Mouse (Mus musculus): ENCODE measurements around the gene Mrpl33. TPM values are rescaled to one million over a fixed set of nuclear protein-coding genes. Genes with fewer than 3 reads are reported as not detected.

Gene Mrpl33
- polyA plus RNA-seq, 1 experiment from 2014 or later = 179 TPM

DNA sequence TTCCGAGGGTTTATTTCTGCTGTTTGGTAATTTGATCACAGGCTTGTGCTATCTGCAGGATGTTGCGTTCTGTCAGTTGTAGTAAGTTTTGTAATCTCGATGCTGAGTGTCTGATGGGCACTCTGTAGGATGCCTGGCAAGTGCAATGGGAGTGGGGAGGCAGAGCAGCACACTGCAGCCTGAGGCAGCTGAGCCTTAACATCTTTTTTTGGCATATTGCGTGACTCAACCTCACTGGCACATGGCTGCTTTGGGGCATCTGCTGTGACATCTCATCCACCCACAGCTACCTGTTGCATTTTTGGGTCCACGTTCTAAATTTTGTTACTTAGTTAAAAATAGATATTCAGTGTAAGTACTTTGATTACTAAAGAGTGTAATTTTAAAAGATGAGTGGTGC, 108.2 kb downstream of the Mrpl33 start:
- Histone ChIP-seq H3K27me3 (ENCODE audit: control insufficient read depth, insufficient read depth, low read length) (no peaks in the 10 kb centered on the region), H3K9me3 (ENCODE audit: control insufficient read depth, low read length) (no peaks in the 10 kb centered on the region), H3K27ac (replicated peaks; ENCODE audit: low read depth, low read length) (no peak overlapping the region), H3K4me1 (ENCODE audit: control insufficient read depth, insufficient read depth, low read length) (no peaks in the 10 kb centered on the region), H3K36me3 (ENCODE audit: control insufficient read depth, insufficient read depth, low read length) (0 out of 2 replicates have a peak, but pooled peaks cover 3% of the 10 kb centered on the region), H3K4me2 (ENCODE audit: low read length) (no peak overlapping the region), H3K9ac (replicated peaks; ENCODE audit: low read length) (no peak overlapping the region), H3K4me3 (replicated peaks; ENCODE audit: low read depth, low read length) (no peak overlapping the region)
- ATAC-seq (ENCODE audit: low FRiP score, low TSS enrichment) (no peak), DNase-seq (no peak)
- WGBS = 95% methylated on average over 5 of the region's 5 CpGs

- Histone ChIP-seq H3K9me3 (ENCODE audit: control insufficient read depth, low read length) (no peaks in the 10 kb centered on the region), H3K36me3 (ENCODE audit: control insufficient read depth, insufficient read depth, low read length) (0 out of 2 replicates have a peak, but pooled peaks cover 3% of the 10 kb centered on the region), H3K4me2 (ENCODE audit: low read length) (no peak overlapping the region), H3K27me3 (ENCODE audit: control insufficient read depth, insufficient read depth, low read length) (no peaks in the 10 kb centered on the region), H3K9ac (replicated peaks; ENCODE audit: low read length) (no peak overlapping the region), H3K4me3 (replicated peaks; ENCODE audit: low read depth, low read length) (no peak overlapping the region), H3K4me1 (ENCODE audit: control insufficient read depth, insufficient read depth, low read length) (no peaks in the 10 kb centered on the region), H3K27ac (replicated peaks; ENCODE audit: low read depth, low read length) (no peak overlapping the region)
- no peak for DNase-seq
- no peak for ATAC-seq (ENCODE audit: low FRiP score, low TSS enrichment)
- WGBS = 83% methylated on average over 4 of the region's 4 CpGs
These were observed 110.1 kb downstream of the Mrpl33 start for GRCm38 (mm10) chr5:31706826-31707225.

GRCm38 (mm10) chr5:31709389-31709788, 112.7 kb downstream of the Mrpl33 start:
- Histone ChIP-seq H3K4me2 (ENCODE audit: low read length) (no peak overlapping the region), H3K4me3 (replicated peaks; ENCODE audit: low read depth, low read length) (no peak overlapping the region), H3K9ac (replicated peaks; ENCODE audit: low read length) (no peak overlapping the region), H3K36me3 (ENCODE audit: control insufficient read depth, insufficient read depth, low read length) (no peaks in the 10 kb centered on the region), H3K9me3 (ENCODE audit: control insufficient read depth, low read length) (no peaks in the 10 kb centered on the region), H3K4me1 (ENCODE audit: control insufficient read depth, insufficient read depth, low read length) (no peaks in the 10 kb centered on the region), H3K27me3 (ENCODE audit: control insufficient read depth, insufficient read depth, low read length) (no peaks in the 10 kb centered on the region), H3K27ac (replicated peaks; ENCODE audit: low read depth, low read length) (no peak overlapping the region)
- ATAC-seq (ENCODE audit: low FRiP score, low TSS enrichment) = no peak
- 87% methylated on average over 1 of the region's 1 CpGs for WGBS
- DNase-seq = no peak

GRCm38 (mm10) chr5:31713280-31713711, 116.6 kb downstream of the Mrpl33 start:
- no peak for DNase-seq
- ATAC-seq (ENCODE audit: low FRiP score, low TSS enrichment) = no peak
- Histone ChIP-seq H3K4me3 (replicated peaks; ENCODE audit: low read depth, low read length) (no peak overlapping the region), H3K9ac (replicated peaks; ENCODE audit: low read length) (no peak overlapping the region), H3K27me3 (ENCODE audit: control insufficient read depth, insufficient read depth, low read length) (no peaks in the 10 kb centered on the region), H3K27ac (replicated peaks; ENCODE audit: low read depth, low read length) (no peak overlapping the region), H3K36me3 (ENCODE audit: control insufficient read depth, insufficient read depth, low read length) (no peaks in the 10 kb centered on the region), H3K9me3 (ENCODE audit: control insufficient read depth, low read length) (no peaks in the 10 kb centered on the region), H3K4me1 (ENCODE audit: control insufficient read depth, insufficient read depth, low read length) (no peaks in the 10 kb centered on the region), H3K4me2 (ENCODE audit: low read length) (no peak overlapping the region)
- WGBS = 90% methylated on average over 2 of the region's 2 CpGs

DNA sequence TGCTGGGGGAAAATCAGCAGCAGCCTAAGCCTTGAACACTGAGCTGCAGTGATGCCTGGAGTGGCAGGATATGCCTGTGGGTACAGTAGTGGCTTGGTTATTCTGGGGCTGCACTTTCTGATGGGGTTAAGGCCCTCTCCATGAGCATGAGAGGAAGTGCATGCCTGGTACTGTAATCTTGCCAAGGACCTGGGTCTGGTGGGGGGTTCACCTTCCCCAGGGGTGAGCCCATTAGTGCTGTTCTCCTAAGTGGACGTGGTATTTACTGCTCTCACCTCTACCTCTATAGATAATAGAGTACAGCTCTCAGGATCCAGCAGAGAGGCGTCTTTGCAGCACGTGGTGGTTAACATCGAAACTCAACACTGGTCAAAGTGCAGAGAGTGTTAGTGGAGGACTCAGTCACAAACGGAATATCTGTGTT, 117.1 kb downstream of the Mrpl33 start:
- WGBS = 78% methylated on average over 5 of the region's 5 CpGs
- Histone ChIP-seq H3K36me3 (ENCODE audit: control insufficient read depth, insufficient read depth, low read length) (no peaks in the 10 kb centered on the region), H3K4me2 (ENCODE audit: low read length) (no peak overlapping the region), H3K9me3 (ENCODE audit: control insufficient read depth, low read length) (no peaks in the 10 kb centered on the region), H3K27ac (replicated peaks; ENCODE audit: low read depth, low read length) (no peak overlapping the region), H3K4me3 (replicated peaks; ENCODE audit: low read depth, low read length) (no peak overlapping the region), H3K27me3 (ENCODE audit: control insufficient read depth, insufficient read depth, low read length) (no peaks in the 10 kb centered on the region), H3K9ac (replicated peaks; ENCODE audit: low read length) (no peak overlapping the region), H3K4me1 (ENCODE audit: control insufficient read depth, insufficient read depth, low read length) (no peaks in the 10 kb centered on the region)
- ATAC-seq (ENCODE audit: low FRiP score, low TSS enrichment) (no peak), DNase-seq (no peak)

Small RNA genes lying within 50 kb of the gene (microRNA-seq; reads per million reads assigned to microRNA genes)
- gene Mir3473e = not detected

Other genes with a start within 250 kb of the Mrpl33 start
- 87.8 and 113 TPM in 2 replicates for gene Zfp512, start 144.5 kb upstream of the Mrpl33 start, polyA plus RNA-seq (2014; fragmentation: Nextera tagmentation; extraction: Ambion mirVana)
- 0.13 TPM in 1 of 2 replicates, not detected in the other for gene 4930548H24Rik, start 111.2 kb upstream of the Mrpl33 start, polyA plus RNA-seq (2014; fragmentation: Nextera tagmentation; extraction: Ambion mirVana)
- gene Gpn1, start 102.2 kb upstream of the Mrpl33 start, polyA plus RNA-seq (2014; fragmentation: Nextera tagmentation; extraction: Ambion mirVana) = 65.1 and 73.3 TPM in 2 replicates
- gene Slc4a1ap, start 69.9 kb upstream of the Mrpl33 start, polyA plus RNA-seq (2014; fragmentation: Nextera tagmentation; extraction: Ambion mirVana) = 28.6 and 28.9 TPM in 2 replicates
- gene Supt7l, start 69.1 kb upstream of the Mrpl33 start, polyA plus RNA-seq (2014; fragmentation: Nextera tagmentation; extraction: Ambion mirVana) = 18.0 and 18.3 TPM in 2 replicates
- gene Rbks, start 100.7 kb downstream of the Mrpl33 start, polyA plus RNA-seq (2014; fragmentation: Nextera tagmentation; extraction: Ambion mirVana) = 3.0 and 3.1 TPM in 2 replicates
- gene Babam2, start 100.7 kb downstream of the Mrpl33 start, polyA plus RNA-seq (2014; fragmentation: Nextera tagmentation; extraction: Ambion mirVana) = 33.5 and 35.7 TPM in 2 replicates

Data from midbrain, embryonic 14.5 days (tissue).